Mouse (Mus musculus): Measurements from ENCODE around the gene Fam207a. TPM values are rescaled to one million over a fixed set of nuclear protein-coding genes. Genes with fewer than 3 reads are reported as not detected.

Gene Fam207a
- polyA plus RNA-seq, 1 experiment: 5.4 TPM

- Histone ChIP-seq H3K4me1 (ENCODE audit: control insufficient read depth, insufficient read depth, insufficient read length, low read length) (no peaks in the 10 kb centered on the region), H3K27ac (replicated peaks; ENCODE audit: low read depth, low read length) (0 out of 2 replicates have a peak overlapping the region, but pooled peaks have one; percentile 2), H3K4me3 (ENCODE audit: insufficient read depth, low read depth, low read length) (no peak overlapping the region)
These were observed 25.1 kb upstream of the Fam207a start for GRCm38 (mm10) chr10:77540576-77541102.

DNA sequence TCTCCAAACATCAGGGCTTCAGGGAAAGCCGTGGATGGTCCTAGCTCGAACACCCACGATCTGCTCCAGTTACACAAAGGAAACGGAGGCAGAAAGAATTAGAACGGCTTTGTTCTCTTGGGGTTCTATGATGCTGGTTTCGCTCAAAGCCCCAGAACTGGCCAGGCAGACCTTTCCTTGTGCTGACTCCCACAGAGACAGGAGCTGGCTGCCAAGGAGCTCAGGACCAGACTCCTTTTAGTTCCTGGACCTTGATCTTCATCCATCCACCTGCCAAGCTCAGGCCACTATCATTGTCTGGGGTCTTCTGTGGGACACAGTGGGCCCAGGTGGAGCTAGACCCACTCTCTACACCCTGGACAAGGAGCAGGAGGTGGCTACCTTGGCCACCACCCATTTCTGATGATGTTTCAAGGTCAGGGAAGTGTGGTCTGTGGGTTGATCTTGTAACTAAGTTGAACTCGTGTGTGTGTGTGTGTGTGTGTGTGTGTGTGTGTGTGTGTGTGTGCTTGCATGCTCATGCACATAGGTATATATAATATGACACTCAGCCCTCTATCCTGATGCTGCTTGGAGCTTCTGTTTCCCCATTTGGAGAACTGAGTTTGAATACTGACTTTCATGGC, 23.8 kb upstream of the Fam207a start:
- no peak overlapping the region for H3K27ac ChIP-seq (replicated peaks; ENCODE audit: low read depth, low read length)
- H3K4me1 ChIP-seq (ENCODE audit: control insufficient read depth, insufficient read depth, insufficient read length, low read length): no peaks in the 10 kb centered on the region
- H3K4me3 ChIP-seq (ENCODE audit: insufficient read depth, low read depth, low read length): no peak overlapping the region

DNA sequence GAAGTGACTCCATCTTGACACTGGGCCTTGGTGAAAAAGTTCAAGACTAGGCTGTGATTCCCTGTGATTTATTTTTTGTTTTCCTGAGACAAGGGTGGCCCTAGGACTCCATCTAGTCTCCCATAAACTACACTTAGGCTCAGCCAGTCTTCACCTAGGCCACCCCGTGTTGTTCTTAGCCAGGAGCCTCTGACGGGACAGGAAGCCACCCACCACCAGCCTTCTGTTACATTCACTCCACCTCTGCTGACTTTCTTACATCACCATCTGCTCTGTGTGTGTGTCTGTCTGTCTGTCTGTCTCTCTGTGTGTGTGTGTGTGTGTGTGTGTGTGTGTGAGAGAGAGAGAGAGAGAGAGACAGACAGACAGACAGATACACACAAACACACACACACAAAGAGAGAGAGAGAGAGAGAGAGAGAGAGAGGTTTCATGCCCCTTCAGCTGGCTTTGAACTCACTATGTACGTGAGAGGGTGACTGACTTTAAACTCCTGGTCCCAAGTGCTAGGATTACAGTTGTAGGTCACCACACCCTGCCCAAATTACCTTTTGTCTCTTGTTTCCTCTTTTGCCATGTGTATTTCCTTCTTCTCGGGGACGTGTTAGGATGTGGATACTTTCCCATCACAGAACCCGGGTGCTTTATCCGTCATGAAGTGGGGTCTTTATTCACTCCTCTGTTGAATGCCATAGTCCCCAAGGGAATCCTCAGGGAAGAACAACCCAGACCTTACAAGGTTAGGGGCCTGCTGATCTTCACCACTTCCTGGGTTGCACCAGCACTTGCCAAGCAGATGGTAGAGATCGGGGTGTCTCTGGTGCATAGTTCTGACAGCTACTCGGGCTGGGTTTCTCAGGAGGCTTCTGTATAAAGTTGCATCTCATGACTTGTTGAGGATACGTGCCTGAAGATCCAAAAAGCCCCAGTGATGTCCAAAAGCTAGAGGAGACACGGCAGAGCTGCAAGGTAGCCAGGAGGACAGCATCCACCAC, 21.9 kb upstream of the Fam207a start:
- Histone ChIP-seq H3K4me1 (ENCODE audit: control insufficient read depth, insufficient read depth, insufficient read length, low read length) (no peaks in the 10 kb centered on the region), H3K4me3 (ENCODE audit: insufficient read depth, low read depth, low read length) (no peak overlapping the region), H3K27ac (replicated peaks; ENCODE audit: low read depth, low read length) (peak overlapping the region; percentile 56)

DNA sequence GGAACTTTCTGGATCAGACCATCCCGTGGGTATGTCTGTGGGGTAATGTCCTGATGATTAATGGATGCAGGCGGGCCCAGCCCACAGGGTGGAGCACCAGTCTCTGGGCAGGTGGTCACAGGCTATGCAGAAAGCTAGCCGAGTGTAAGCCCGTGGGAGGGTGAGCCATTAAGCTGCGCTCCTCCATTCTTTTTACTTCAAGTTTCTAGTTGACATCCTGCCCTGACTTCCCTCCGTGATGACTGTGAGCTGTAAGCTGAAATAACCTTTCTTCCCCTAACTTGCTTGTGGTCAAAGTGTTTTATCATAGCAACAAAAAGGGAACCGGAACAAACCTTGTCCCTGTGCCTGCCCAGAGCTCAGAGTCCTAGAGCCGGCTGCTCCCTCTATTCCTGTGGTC, 21.1 kb upstream of the Fam207a start:
- H3K4me1 ChIP-seq (ENCODE audit: control insufficient read depth, insufficient read depth, insufficient read length, low read length): no peaks in the 10 kb centered on the region
- no peak overlapping the region for H3K4me3 ChIP-seq (ENCODE audit: insufficient read depth, low read depth, low read length)
- H3K27ac ChIP-seq (replicated peaks; ENCODE audit: low read depth, low read length): peak overlapping the region; percentile 56

DNA sequence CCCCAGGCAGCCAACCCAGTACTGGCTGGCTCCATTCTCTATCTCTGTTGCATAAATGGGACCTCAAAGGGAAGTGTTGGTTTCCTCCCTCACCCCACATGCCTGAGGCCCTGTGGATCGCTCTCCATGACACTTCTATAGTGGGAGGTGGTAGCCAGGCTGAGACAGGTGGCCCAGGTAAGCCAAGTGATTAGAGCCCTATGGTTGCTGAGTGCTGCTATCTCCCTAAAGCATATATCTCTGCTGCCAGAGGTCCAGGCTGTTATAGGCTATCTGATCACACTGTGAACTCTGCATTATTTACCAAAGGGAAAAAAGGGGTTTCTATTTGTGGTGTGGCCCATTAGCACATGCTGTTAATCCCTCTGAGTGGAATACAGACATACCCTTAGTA, 16.4 kb upstream of the Fam207a start:
- Histone ChIP-seq H3K27ac (replicated peaks; ENCODE audit: low read depth, low read length) (no peak overlapping the region), H3K4me3 (ENCODE audit: insufficient read depth, low read depth, low read length) (no peak overlapping the region), H3K4me1 (ENCODE audit: control insufficient read depth, insufficient read depth, insufficient read length, low read length) (no peaks in the 10 kb centered on the region)

DNA sequence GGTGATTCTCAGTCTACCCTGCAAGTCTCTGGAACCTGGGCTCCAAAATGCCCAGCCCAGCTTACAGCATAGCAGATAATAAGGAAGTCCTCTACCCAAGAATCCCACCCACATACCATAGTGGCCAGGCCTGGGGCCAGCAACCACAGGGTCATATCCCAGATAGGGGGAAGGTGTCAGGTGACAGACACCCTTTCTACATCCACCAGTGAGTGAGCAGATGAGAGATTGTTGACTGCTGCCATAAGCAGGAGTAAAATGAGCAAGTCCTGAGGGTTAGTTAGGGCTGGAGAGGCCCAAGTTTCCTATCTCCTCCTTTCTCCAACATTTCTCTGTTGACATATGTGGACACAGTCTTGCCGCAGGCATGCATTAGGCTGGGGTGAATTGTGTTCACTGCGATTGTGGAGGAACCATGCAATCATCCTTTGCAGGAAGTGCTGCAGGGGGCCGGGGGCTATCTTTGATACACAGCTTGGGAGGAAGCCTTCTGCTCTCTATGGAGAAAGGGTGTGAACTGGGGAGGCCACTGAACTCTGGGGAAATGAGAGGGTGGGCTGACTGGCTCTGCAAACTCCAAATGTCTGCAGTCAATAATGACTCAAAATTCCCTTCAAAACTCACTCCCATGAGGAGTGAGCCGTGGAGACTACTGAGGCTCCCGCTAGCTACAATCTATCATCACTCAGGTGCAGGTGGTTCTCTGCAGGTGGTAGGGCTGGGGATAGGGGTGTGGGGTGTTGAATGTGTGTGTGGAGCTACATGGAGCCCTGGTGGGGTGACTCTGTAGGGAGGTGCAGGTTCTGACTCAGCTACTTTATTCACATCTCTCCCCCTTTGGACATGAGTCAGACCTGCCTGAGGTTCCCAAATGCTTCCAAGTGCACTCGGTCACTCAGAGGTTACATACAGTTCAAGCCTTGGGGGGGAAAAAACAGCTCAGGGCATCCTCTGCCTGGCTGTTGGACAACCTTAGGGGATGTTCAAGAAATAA, 15.7 kb upstream of the Fam207a start:
- peak overlapping the region; percentile 45; the same call in 1 of the 2 replicates for H3K27ac ChIP-seq (replicated peaks; ENCODE audit: low read depth, low read length)
- peak overlapping the region; percentile 55 for H3K4me3 ChIP-seq (ENCODE audit: insufficient read depth, low read depth, low read length)
- H3K4me1 ChIP-seq (ENCODE audit: control insufficient read depth, insufficient read depth, insufficient read length, low read length): no peaks in the 10 kb centered on the region

GRCm38 (mm10) chr10:77530140-77530539, 14.6 kb upstream of the Fam207a start, which contains the start of gene Itgb2:
Itgb2 (plus strand) TSS chr10:77530252.
- H3K4me1 ChIP-seq (ENCODE audit: control insufficient read depth, insufficient read depth, insufficient read length, low read length): no peaks in the 10 kb centered on the region
- peak within 1 kb of the TSS; percentile 55 for H3K4me3 ChIP-seq (ENCODE audit: insufficient read depth, low read depth, low read length)
- H3K27ac ChIP-seq (replicated peaks; ENCODE audit: low read depth, low read length): peak within 1 kb of the TSS; percentile 45

GRCm38 (mm10) chr10:77528634-77529033, 13.0 kb upstream of the Fam207a start:
- H3K27ac ChIP-seq (replicated peaks; ENCODE audit: low read depth, low read length): no peak overlapping the region
- H3K4me3 ChIP-seq (ENCODE audit: insufficient read depth, low read depth, low read length): no peak overlapping the region
- H3K4me1 ChIP-seq (ENCODE audit: control insufficient read depth, insufficient read depth, insufficient read length, low read length): no peaks in the 10 kb centered on the region

GRCm38 (mm10) chr10:77526488-77526887, 10.9 kb upstream of the Fam207a start:
- no peak overlapping the region for H3K4me3 ChIP-seq (ENCODE audit: insufficient read depth, low read depth, low read length)
- H3K27ac ChIP-seq (replicated peaks; ENCODE audit: low read depth, low read length): no peak overlapping the region
- no peaks in the 10 kb centered on the region for H3K4me1 ChIP-seq (ENCODE audit: control insufficient read depth, insufficient read depth, insufficient read length, low read length)

DNA sequence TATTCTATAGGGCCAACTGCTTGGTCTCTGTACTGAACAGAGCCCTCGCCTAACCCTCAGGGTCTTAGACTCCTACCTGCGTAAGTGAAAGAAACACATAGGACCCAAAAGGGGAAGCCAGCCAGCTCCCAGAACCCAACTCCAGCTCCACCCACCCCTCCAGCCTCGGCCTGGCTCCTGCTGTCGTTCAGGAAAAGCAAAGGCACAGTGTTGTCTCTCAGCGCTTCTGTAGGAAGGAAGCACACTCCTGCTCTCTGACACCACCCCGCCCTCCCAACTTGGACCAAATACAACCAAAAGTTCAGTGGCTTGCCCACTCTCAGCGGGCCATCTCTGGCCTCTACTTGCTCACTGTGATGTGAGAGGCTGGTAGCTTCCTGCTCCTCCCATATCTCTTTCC, 7.7 kb upstream of the Fam207a start:
- Histone ChIP-seq H3K27ac (replicated peaks; ENCODE audit: low read depth, low read length) (0 out of 2 replicates have a peak overlapping the region, but pooled peaks have one; percentile 5), H3K4me3 (ENCODE audit: insufficient read depth, low read depth, low read length) (no peak overlapping the region), H3K4me1 (ENCODE audit: control insufficient read depth, insufficient read depth, insufficient read length, low read length) (no peaks in the 10 kb centered on the region)

GRCm38 (mm10) chr10:77522746-77523145, 7.2 kb upstream of the Fam207a start:
- Histone ChIP-seq H3K27ac (replicated peaks; ENCODE audit: low read depth, low read length) (no peak overlapping the region), H3K4me3 (ENCODE audit: insufficient read depth, low read depth, low read length) (no peak overlapping the region), H3K4me1 (ENCODE audit: control insufficient read depth, insufficient read depth, insufficient read length, low read length) (no peaks in the 10 kb centered on the region)

DNA sequence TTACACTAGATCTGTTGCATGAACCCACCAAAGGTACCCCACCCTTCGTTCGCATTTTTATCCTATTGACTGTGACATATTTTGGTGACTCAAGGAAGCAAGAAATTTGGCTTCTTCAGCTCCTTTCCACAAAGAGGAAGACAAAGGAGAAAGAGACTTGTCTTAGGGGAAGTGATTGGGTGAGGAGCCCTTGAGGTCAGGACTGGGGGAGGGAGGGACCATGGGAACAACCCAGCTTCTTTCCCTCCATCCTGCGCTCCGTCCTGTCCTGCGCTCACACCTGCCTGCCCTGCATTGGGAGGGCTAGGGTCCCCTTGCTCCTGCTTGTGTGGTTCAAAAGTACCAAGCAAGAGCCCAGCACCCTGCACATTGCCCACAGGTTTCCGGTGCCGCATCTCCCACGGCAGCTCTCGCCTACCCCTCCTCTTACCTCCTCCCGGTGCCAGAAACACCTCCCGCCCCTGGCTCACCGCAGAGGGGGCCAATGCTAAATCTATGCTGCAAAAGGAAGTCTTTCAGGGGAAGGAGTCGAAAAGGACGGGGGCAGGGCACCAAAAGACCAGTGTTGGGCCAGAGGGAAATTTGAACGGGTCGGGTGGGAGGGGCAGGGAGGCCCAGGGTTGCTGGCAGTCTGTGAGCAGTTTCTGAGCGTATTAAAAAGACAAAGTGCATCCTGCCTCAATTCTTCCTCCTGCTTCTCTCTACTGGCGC, 6.6 kb upstream of the Fam207a start:
- Histone ChIP-seq H3K4me3 (ENCODE audit: insufficient read depth, low read depth, low read length) (peak overlapping the region; percentile 27; the same call in 1 of the 2 replicates), H3K27ac (replicated peaks; ENCODE audit: low read depth, low read length) (peak overlapping the region; percentile 10; the same call in 1 of the 2 replicates)

GRCm38 (mm10) chr10:77520497-77520896, 4.9 kb upstream of the Fam207a start:
- Histone ChIP-seq H3K4me1 (ENCODE audit: control insufficient read depth, insufficient read depth, insufficient read length, low read length) (peaks cover 3% of the 10 kb centered on the region), H3K4me3 (ENCODE audit: insufficient read depth, low read depth, low read length) (no peak overlapping the region), H3K27ac (replicated peaks; ENCODE audit: low read depth, low read length) (no peak overlapping the region)

More for the DNA sequence above, 6.6 kb upstream of the Fam207a start:
- no peaks in the 10 kb centered on the region for H3K4me1 ChIP-seq (ENCODE audit: control insufficient read depth, insufficient read depth, insufficient read length, low read length)

DNA sequence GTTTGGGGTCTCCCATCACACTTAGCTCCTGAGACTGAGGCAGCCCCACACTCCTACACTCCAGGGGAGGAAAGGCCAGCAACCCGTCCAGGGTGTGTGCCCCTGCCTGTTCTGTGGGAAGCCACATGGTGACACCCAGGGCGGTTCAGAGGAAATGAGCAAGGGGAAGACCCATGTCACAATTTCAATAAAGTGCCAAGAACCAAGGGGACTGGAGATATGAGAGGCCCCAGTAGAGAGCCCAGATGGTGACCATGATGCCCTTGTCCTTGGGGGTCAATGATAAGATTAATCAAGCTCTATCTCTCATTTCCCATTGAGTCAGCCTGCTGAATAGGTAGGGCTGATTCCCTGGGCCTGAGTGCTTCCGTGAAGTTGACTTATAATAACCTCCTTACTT, 3.6 kb upstream of the Fam207a start:
- Histone ChIP-seq H3K4me3 (ENCODE audit: insufficient read depth, low read depth, low read length) (no peak overlapping the region), H3K4me1 (ENCODE audit: control insufficient read depth, insufficient read depth, insufficient read length, low read length) (peaks cover 8% of the 10 kb centered on the region), H3K27ac (replicated peaks; ENCODE audit: low read depth, low read length) (no peak overlapping the region)

All from brown adipose tissue, adult 24 weeks (tissue).